Mouse (Mus musculus) gonadal fat pad, adult 2 months (tissue): ENCODE data around the gene 6430571L13Rik. TPM values are rescaled to one million over a fixed set of nuclear protein-coding genes. Genes with fewer than 3 reads are reported as not detected.

Experiments
- DNase-seq: peaks from one replicate; pipeline ENCODE4 v3.0.0-alpha.2; 2012; ENCODE audit warnings: low read depth
- polyA plus RNA-seq: library from polyadenylated mRNA; depleted of rRNA; stranded (reverse); fragments of >200 nt; gene quantifications from 2 replicates; pipeline ENCODE4 v1.2.3, GENCODE M21; 2012

6430571L13Rik gene
- polyA plus RNA-seq, 1 experiment, result 0.61 TPM

GRCm38 (mm10) chr9:107340911-107341645, 676 bp downstream of the 6430571L13Rik start:
- no peak for DNase-seq

- DNase-seq, result no peak
These were observed 1.9 kb downstream of the 6430571L13Rik start for GRCm38 (mm10) chr9:107342201-107342709.

DNA sequence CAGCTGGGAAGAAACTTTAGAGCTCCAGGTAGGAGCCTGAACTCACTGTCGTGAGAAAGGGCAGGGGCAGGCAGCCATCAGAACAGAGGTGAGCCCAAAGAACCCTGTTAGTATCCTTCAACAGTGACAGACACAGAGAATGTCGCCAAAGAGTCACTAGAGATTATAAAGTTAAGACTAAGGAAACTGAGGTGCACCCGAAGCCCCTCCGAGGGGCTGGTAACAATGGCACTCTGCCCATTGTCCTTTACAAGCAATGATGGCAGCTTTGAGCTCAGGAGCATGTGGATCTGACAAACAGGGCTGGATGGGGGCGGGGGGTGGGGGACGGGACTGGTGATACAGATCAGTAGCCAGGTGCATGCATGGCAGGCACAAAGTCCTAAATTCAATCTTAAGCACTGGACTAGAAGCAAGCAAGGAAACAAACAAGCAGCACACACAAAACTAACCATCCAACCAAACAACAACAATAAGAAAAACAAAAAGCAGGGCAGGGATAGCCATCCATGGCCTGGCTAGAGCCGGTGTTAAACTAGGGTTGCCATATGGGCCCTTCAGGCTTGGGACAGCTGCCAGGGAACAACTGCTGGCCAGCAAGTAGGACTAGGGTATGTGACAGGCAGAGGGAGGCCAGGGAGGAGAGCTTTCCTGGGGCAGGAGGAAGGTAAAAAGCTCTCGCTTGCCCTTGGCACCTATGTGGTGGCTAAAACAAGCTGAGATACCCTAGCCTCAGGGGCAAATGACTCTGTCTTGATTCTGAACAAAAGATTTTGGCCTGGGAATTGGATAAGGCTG, 2.9 kb downstream of the 6430571L13Rik start:
- no peak for DNase-seq

DNA sequence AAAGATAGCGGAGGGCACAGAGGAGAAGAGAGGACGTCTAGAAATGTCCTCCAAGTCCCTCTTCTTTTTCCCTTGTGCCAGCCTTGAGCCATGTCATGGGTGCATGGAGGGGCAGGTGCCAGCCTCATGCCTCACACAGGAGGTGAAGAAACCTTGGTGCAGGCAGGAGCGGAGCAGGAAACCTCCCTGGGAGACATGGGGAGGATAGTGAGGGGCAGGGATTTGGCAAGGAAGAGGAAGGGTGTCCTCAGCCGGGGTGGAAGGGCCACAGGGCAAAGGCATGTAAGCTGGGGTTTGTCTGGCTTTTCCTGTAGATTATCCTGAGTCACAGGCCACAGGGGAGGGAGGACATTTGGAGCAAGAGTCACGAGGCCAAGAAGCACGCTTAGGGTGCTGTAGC, 3.6 kb downstream of the 6430571L13Rik start:
- DNase-seq, result no peak

DNA sequence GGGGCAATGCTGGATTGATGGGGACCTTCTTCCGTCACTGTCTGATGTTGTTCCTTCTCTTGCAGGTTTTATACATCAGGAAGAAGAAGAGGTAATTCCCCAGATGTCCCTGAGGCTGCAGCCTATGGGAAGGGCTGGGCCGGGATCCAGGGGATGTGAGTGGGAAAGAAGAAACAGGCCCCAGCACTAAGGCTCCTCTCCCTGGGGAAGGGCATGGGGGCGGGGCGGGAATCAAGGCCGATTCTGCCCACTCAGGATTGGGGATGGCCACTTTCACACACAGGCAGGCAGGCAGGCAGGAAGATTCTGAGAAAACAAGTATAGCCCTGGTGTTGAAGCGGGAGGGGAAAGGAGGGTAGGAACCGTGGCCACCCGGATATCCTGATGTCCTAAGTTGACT, 5.7 kb downstream of the 6430571L13Rik start:
- DNase-seq, result no peak

GRCm38 (mm10) chr9:107347586-107348183, 7.3 kb downstream of the 6430571L13Rik start:
- no peak for DNase-seq

DNA sequence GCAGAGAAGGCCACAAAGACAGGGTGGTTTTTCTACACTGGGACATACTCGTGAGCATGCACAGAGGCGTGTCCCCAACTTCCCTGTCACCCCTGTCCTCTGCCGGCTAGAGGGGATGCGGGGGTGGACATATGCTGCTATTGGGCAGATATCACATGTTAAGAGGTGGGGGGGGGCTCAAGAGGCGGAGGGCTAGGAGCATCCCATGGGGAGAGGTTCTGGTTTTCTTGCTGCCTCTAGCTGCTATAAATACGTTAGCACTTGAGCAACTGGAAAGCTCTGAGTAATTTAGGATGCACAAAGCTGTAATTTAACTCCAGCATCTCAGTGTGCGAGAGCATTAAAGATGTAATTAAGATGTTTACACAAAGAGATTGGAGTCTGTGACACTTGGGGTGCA, 8.9 kb downstream of the 6430571L13Rik start:
- DNase-seq, result no peak

- DNase-seq, result no peak
These were observed 14.4 kb downstream of the 6430571L13Rik start for GRCm38 (mm10) chr9:107354826-107355225.

DNA sequence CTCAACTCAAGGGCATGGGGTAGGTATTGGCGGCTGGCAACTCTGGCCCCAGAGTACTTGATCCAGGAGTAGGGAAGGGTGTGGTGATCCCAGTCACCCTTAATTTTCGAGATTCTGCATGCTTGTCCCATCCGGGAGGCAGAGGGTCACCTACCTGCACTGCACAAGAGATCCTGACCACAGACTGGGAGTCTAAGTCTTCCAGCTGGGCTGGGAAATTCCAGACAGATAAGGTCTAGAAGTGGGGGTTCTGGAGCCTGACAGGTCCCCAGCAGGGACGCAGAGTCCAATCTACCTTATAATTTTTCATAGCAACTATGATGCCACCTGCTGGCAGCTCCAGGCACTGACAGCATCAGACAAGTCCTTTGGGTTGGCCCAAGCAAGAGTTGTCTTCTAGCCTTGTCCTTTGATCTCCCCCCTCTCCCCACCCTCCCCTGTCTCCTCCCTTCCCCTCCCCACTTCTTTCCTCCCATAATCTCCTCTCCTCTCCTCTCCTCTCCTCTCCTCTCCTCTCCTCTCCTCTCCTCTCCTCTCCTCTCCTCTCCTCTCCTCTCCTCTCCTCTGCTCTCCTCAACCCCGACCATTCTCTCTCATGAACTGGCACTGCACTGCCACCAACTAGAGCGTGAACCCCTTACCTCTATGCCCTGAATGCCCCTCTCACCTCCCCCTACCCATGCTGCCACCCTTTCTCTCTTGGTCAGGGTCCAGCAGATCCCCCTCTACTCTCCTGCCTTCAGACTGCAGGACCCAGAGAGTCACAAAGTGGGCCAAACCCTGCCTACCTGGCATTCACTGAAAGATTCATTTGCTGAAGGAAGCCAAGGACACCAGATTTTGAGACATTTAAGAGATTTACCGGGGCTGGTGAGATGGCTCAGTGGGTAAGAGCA, 15.7 kb downstream of the 6430571L13Rik start:
- DNase-seq, result no peak

GRCm38 (mm10) chr9:107357651-107358050, 17.2 kb downstream of the 6430571L13Rik start:
- no peak for DNase-seq

GRCm38 (mm10) chr9:107360989-107361388, 20.6 kb downstream of the 6430571L13Rik start:
- no peak for DNase-seq

DNA sequence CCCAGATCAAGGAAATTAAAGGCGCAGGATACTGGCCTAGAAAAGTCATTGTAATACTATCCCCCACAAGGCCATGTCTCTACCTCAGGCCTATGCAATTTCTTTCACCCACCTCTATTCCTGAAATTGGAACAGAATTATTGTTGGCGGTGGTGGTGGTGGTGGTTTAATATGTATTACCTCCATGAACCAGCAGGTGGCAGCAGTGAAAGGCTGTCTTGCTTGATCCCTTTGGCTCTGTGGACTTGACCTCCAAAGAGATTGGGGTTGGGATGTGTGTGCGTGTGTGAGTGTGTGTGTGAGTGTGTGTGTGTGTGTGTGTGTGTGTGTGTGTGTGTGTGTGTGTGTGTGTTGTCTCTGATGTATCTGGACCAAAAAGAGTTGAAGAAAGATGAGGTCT, 26.2 kb downstream of the 6430571L13Rik start:
- DNase-seq, result no peak

- DNase-seq, result no peak
These were observed 27.9 kb downstream of the 6430571L13Rik start for GRCm38 (mm10) chr9:107368302-107368701.

DNA sequence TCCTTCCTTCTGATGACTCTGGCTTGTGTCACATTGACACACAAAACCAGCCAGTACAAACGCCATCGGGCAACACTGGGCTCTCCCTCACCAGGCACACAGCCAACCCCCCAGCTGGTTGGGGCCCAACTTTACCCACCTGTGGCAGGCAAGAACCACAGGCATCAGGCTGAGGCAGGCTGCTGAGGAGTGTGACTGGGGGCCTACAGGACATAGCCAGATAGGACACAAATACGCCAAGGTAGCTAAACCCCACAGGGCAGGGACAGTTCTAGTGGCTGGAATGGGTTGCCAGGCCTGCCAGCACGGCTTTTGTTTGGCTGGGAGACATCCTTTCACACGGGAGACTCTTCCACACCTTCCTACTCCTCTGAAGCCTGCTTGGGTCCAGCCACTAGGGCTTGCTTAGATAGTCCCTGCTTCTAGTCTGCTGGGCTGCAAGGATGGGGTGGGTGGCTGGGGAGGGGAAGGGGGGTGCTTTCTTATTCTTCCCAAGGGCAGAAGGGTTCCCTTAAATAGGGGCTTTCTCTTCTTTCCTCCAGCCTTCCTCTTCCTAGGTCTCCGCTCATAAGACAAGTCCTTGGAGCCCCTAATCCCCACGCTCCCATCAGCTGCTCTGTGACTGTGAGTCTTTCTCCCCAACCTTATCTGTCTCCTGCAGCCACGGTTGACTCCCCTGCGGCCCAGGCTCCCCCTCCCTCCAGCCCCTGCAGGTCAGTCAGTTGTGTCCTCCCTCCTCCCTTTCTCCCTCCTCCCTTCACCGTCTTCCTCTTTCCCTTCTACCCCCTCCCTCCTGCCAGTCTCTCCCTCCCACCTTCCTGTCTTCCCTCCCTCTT, 29.1 kb downstream of the 6430571L13Rik start:
- no peak for DNase-seq

- no peak for DNase-seq
These were observed 29.7 kb downstream of the 6430571L13Rik start for GRCm38 (mm10) chr9:107370106-107370463.

GRCm38 (mm10) chr9:107372441-107372840, 32.0 kb downstream of the 6430571L13Rik start:
- DNase-seq, result no peak

DNA sequence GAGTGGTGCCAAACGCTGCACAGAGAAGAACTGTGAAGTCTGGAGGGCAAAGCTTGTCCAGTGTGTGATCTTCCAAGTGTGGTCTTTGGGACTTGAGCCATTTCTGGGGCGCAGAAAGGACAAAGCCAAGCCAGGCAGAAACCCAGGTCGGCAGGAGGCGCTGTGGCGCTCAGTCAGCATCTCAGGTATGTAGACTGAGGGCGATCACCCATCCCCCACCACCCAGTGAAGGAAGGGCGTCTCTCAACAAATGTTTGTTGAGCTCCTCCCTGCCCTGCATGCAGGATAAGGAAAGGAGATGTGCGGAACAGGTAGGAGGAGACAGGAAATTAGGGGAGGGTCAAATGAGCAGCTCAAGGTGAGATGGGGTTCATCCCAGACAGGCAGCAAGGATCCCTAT, 34.2 kb downstream of the 6430571L13Rik start:
- DNase-seq, result no peak

- no peak for DNase-seq
These were observed 35.0 kb downstream of the 6430571L13Rik start for GRCm38 (mm10) chr9:107375451-107375850.

DNA sequence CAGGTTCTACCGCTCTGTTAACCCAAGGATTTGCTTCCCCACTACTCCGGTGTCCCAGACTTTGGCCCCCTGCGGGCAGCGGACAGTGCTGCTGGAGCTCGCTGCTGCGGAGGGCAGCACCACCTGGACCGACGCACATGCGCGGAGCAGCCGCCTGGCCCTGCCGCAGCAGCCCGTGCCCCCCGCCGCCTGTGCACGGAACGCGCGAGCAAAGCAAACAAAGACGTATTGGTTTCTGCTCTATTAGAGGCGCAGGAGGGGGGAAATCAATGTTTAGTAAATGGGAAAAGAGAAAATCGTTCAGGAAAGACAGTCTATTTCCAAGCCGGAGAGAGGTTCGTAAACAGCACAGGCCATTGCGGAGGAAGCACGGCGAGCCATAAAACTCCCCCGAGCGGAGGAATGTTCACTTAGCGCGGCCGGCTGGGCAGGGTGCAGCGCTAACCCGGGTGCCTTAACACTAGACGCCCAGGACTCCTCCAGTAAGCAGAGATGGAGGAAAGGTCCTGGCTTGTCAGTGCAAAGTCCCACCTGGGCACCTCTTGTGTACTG, 37.6 kb downstream of the 6430571L13Rik start:
- DNase-seq, result no peak

- DNase-seq, result no peak
These were observed 41.3 kb downstream of the 6430571L13Rik start for GRCm38 (mm10) chr9:107381723-107382122.
